Mouse (Mus musculus) megakaryocyte, adult 5-6 weeks (primary cell): ENCODE data around the gene Tmem115. TPM values are rescaled to one million over a fixed set of nuclear protein-coding genes. Genes with fewer than 3 reads are reported as not detected.

Experiments
- ATAC-seq: 2 replicates; pipeline ENCODE4 v1.8.0; 2016; ENCODE audit warnings: mild to moderate bottlenecking, inconsistent platforms; ENCODE audit not compliant: poor library complexity, severe bottlenecking
- total RNA-seq, 2 experiments: library from RNA; stranded (forward) in 1 of 2; stranded (reverse) in 1 of 2; fragments of 153-499, 151-499 nt in 1 of 2; fragments of 221-1000, 200-1000 nt in 1 of 2; gene quantifications; 2 replicates each; pipeline versions ENCODE4 v1.2.3 to v1.2.4; 2015 to 2017

Gene Tmem115
- total RNA-seq, 2 experiments from 2014 or later = 9.3 to 14.8 TPM

DNA sequence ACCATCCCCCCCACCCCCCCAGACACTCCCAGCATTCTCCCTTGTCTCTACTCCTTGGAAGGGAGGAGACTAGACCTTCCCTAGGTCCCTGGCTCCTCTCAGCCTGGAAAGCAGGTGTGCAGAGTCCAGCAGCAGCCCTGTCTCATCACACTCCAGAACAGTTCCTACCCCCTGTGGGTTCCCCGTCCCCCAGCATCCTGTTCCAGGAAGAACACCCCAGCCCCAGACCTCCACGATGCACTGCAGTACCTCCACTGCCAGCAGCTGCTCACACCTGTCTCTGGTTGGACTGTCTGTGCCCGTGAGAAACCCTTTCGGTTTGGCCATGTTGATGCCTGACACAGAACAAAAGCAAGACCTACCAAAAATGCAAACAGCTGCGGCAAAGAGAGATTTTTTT is 12.6 kb upstream of the Tmem115 start:
- ATAC-seq = no peak

DNA sequence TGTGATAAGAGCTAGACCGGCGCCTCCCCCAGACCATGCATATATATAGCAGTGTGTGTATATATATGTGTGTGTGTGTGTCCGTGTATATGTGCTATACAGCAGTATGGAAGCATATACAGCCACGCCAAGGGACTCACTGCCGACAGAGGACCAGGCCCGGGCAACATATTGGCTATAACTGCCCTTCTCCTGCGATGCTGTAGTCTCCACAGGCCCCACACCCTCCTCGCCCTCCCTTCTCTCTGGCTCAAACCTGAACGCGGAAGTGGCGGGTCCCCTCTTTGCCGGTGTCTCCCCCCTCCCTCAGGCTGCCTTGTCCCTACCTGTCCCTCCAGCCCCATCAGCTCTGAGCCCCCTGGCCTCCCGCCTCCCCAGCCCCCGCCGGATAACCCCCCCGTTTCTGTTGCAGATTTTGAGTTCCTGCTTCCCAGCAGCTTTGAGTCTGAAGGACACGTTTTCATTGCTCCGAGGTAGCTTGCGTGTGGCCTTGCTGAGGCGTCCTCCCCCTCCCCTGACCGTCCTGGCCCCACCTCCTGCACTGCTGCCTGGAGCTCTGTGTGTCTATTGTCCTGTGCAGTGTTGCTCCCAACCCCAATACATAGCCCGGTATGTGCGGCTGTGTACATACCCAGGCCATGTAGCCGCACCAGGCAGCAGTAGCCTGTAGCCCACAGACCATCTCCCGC is 11.9 kb upstream of the Tmem115 start:
- ATAC-seq = peak; percentile 48

DNA sequence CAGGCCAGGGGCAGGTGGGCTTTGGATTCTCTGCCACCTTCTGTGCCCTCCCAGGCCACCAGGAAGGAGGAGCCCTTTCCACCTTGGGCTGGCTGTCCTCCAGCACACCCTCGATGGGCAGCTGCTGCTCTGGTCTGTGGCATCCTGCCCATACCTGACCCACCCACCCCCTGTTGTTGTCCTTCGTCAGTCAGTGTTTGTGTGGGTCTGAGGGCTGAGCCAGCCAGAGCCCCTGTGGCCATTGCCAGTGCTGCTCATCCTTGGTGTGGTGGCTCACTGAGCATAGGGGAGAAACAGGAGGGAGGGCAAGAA is 11.4 kb upstream of the Tmem115 start:
- ATAC-seq = no peak

DNA sequence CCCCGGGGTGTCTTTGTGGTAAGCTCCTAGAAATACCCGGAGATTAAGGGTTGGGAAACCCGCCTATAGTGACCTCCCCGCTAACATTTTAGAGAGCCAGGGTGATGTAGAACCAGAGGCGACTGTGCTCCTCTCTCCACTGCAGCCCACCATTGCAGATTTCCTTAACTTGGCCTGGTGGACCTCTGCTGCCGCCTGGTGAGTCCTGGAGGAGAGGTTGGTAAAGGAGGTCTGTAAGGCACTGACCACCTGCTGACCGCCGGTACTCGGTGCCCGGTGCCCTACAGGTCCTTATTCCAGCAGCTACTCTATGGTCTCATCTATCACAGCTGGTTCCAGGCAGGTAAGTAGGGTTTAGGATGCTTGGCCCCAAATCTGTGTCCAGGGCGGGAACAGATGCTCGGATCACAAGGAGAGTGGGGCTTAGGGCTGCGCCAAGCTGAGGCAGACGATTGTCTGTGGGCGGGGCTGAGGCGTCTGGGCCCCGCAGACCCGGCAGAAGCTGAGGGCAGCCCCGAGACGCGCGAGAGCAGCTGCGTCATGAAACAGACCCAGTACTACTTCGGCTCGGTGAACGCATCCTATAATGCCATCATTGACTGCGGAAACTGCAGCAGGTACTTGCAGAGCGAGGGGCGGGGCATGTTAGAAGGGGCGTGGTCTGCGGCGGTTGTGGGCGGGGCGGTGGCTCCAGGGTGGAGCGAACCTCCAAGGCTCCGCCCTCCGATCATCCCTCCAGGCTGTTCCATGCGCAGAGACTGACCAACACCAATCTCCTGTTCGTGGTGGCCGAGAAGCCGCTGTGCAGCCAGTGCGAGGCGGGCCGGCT is 7.3 kb upstream of the Tmem115 start:
- peak; percentile 65 for ATAC-seq

DNA sequence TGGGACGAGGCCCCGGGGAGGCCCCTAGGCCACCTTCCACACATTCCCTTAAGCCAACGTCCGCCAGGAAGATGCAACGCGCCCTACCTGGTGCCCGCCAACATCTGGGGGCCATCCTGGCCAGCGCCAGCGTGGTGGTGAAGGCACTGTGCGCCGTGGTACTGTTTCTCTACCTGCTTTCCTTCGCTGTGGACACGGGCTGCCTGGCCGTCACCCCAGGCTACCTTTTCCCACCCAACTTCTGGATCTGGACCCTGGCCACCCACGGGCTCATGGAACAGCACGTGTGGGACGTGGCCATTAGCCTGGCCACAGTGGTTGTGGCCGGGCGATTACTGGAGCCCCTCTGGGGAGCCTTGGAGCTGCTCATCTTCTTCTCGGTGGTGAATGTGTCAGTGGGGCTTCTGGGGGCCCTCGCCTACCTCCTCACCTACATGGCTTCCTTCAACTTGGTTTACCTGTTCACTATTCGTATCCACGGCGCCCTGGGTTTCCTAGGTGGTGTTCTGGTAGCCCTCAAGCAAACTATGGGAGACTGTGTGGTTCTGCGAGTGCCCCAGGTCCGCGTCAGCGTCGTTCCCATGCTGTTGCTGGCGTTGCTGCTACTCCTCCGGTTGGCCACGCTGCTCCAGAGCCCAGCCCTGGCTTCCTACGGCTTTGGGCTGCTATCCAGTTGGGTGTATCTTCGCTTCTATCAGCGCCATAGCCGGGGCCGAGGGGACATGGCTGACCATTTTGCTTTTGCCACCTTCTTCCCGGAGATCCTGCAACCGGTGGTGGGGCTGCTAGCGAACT is 860 bp downstream of the Tmem115 start:
- peak; percentile 8 for ATAC-seq

DNA sequence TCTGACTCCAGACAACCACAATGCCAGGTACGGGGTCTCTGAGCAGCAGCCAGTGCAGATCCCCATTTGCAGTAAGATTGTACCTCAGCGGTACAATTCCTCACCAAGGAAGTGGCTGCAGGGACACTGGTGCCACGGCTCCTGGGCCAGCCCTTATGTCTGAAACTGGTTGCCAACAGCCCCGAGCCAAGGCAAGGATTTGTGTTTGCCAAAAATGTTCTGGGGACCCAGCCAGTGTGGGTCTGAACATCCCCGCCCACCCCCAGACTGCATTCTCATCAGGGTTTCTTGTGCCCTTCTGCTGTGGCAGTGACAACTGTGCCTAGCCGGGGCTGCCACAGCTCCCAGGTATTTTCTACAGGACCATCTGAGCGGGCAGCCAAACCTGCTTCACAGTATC is 4.5 kb downstream of the Tmem115 start:
- ATAC-seq = no peak

DNA sequence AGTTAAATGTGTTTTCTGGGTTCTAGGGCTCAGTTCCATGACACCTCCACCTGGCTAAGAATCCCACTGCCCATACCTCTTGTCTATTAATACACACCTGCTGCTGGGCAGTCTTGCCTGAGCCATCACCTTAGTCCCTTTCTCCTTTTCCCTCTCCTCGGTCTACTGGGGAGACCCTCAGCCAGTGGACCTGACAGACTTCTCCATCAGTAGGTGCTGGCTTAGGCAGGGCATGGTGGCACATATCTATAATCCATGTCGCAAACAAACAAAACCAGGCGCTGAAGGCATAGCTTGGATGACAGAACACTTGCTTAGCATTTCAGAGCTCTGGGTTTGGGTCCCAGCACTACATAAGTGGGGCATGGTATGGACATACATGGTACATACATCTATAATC is 5.0 kb downstream of the Tmem115 start:
- ATAC-seq = no peak

DNA sequence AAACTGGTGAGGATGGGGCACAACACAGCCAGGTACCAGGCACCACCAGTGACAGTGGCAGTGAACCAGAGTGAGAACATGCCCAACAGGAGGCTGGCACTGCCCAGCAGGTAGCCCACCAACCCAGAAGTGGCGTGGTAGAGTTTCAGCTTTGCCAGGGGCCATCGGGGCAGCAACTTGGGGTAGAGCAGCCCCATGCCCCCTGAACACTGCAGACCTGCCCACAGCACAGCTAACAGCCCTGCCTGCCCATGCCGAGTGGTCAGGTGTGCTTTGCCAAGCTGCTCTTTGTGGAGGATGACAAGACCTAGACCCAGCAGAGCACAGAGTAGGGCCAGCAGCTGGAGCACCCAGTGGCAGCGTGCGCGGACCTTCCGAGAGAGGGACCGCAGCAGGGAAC is 6.2 kb downstream of the Tmem115 start:
- ATAC-seq = no peak

DNA sequence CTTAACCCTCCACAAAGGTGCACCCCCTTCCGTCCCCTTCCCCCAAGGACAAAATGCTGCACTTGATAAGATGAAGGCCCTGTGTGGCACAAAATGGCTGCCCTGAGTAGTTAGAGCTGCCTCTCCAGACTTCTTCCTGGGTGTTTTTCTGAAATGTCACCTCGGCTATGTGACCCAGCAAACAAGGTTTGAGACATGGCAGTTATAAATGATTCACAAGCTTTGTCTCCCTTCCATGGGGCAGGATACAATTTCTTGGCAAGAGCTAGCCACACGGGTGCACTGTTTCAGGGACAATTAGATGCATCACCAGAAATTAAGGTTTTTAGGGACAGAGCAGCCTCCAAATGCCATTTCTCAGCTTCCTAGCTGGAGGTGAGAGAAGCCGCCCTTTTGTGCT is 6.7 kb downstream of the Tmem115 start:
- no peak for ATAC-seq

DNA sequence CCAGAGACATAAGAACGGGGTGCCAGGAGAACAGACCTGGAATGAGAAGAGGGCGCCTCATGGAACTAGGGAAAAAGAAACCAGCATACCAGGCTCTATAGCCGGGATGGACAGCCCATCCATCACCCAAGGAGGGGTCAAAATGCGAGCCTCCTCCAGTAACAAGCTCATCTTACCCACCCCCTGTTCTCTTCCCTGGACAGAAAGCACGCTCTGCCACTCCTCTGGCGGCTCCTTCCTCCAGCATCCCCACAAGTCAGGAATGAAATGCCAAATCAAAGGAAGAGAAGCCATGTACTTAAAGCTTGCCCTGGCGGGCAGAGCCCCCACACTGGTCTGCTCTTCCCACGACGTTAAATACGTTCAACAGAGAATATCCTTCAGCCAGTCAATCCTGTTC is 7.3 kb downstream of the Tmem115 start:
- ATAC-seq = no peak

DNA sequence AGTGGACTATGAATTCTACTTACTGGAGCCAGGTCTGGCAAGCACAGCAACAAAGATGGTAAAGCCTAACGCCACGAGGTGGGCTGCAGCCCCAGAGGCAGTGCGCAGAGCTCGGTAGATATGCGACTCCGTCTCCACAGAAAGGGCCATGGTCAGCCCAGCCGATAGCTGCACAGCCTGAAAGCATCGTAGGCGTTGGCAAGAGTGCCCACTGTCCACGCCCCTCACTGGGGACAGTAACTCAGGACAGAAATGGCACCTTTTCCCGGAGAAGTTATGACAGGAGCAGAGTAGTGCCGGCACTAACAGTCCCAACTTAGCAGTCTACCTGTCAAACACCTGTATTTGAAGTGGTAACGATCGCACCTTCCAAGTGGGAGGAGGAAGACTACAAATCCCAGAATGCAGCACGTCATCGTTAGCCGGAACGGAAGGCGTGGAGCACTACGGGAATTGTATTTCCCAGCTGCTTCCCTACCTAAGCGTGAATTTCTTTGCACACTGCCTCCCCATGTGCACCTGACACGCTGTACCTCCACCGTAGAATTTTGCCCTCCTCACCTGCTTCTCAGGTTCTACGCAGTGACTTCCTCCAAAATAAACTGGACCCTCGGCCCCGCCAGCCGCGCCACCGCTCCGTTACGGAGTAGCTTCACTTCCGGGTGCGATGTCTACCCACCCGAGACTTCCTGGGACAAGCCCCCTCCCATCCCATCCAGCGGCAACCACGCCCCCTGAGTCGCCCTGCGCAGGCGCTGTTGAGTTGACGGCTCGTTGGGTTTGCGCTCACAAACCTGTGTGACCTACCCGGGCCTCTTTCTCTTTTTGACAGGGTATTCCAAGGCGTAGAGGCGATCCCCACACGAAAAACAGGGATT is 8.0 kb downstream of the Tmem115 start, which contains the start of the genes Cyb561d2 and Nprl2:
Gene Cyb561d2, minus strand, starts transcription at position 720 of the 878 bp plus-strand sequence.
Gene Nprl2, plus strand, starts transcription at position 753 of the 878 bp plus-strand sequence.
- ATAC-seq = peak; percentile 89

DNA sequence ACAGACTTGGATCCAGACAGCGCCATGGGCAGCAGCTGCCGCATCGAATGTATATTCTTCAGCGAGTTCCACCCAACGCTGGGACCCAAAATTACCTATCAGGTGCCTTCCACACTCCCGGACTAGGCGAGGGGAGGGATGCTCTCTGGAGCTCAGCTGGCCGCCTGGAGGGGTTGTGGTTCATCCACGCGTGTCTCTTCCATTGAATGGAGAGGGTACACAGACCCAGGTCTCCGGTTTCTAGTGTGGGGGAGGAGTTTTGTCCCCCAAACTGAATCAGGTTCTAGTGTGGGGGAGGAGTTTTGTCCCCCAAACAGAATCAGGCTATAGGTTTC is 8.6 kb downstream of the Tmem115 start:
- 0 out of 2 replicates have a peak, but pooled peaks have one; percentile 2 for ATAC-seq

DNA sequence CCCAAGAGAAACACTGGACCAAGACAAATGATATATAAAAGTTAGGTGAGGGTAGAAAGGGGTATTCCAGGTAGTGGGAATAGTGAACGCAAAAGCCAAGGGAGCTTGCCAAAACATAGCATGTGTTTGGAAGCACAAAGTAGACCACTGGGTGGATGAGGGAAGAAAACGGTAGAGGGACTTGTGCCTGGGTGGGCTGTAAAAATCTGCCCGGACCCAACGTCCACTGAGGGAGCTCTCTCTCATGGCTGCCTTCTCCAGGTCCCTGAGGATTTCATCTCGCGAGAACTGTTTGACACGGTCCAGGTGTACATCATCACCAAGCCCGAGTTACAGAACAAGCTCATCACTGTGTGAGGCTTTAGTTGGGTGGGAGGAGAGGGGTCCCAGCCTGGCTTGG is 9.0 kb downstream of the Tmem115 start:
- ATAC-seq = no peak

DNA sequence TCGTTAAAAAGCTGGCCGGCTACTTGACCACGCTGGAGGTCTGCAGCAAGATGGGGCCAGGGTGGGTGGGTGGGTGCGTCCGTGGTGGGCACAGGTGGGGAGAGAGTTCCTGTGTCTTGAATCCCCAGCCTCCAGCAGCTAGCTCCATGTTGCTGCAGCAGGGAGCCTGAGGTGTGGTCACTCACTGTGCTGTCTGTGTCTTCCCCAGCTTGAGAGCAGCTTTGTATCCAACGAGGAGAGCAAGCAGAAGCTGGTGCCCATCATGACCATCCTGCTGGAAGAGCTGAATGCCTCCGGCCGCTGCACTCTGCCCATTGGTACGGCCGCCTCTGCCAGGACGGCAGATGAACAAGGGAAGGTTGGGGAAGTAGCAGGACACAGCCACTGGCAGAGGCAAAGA is 9.6 kb downstream of the Tmem115 start:
- no peak for ATAC-seq

DNA sequence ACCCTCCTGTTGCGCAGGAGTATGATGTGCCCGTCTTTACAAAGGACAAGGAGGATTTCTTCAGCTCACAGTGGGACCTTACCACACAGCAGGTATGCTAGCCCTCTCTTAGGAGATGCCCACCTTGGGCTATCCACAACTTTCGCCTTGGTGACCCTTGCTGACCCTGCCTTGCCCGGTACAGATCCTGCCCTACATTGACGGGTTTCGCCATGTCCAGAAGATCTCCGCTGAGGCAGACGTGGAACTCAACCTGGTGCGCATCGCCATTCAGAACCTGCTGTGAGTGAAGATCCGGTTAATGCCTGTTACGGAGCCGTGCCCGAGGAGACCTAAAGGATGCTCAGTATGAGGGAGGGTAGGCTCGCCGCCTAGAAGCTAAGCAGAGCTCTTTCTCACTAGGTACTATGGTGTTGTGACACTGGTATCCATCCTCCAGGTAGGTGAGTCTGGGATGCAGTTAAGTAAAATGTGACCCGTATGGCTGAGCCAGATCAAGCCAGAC is 10.5 kb downstream of the Tmem115 start:
- ATAC-seq = no peak

DNA sequence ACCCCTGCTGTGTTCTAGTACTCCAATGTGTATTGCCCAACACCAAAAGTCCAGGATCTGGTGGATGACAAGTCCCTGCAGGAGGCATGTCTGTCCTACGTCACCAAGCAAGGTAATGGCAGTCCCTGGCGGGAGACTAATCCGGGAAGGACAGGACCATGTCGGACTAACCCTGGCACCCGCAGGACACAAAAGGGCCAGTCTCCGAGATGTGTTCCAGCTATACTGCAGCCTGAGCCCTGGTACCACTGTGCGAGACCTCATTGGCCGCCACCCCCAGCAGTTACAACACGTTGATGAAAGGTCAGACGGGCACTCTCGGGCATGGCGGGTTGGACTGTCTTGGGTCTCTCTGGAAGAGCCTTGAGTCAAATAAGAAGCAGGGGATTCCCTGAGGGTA is 11.0 kb downstream of the Tmem115 start:
- no peak for ATAC-seq

DNA sequence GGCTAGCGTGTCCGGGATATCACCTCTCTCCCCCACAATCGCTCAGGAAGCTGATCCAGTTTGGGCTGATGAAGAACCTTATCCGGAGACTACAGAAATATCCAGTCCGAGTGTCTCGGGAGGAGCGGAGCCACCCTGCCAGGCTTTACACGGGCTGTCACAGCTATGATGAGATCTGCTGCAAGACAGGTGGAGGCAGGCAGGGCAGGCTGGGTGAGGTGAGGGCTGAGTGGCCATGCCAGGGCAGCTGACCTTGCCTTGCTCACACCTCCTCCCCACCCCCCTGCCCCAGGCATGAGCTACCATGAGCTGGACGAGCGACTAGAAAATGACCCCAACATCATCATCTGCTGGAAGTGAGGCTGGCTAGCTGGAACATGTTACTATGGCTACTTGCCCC is 11.5 kb downstream of the Tmem115 start:
- no peak for ATAC-seq

DNA sequence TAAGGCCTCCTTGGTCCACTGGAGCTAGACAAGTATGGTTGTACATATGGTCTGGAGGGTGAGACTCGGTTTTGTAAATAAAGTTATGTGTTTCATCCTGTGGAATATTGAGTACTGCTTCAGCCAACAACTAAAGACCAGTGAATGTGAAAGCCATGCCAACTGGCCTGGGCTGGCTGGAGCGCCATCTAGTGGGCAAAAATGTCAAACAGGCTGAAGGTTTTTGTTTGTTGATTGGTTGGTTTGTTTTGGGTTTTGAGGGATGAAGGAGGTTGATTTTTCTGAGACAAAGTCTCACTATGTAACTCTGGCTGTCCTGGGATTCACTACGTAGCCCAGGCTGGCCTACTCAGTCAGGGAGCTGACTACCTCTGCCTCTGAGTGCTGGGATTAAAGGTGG is 11.9 kb downstream of the Tmem115 start:
- ATAC-seq = peak; percentile 19; the same call in 1 of the 2 replicates

DNA sequence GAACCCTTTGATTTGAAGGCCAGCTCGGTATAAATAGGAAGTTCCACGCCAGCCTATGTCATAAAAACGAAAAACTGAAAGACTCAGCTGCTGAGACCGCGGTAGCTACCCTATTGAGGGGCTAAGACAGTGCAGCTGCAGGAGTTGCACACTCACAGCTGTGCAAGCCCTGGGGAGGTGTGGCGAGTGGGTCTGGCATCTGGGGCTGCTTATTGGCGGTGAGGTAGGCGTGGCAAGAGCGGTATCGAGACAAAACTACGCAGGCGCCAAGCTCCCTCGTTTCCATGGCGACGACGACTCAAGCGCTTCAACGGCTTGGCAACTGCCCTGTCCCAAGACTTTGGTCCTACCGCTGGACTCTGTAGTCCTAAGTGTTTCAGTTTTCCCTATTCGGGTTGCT is 13.3 kb downstream of the Tmem115 start, which contains the start of gene Zmynd10:
Gene Zmynd10, plus strand, starts transcription at position 273 of the 400 bp plus-strand sequence.
- peak; percentile 45 for ATAC-seq

DNA sequence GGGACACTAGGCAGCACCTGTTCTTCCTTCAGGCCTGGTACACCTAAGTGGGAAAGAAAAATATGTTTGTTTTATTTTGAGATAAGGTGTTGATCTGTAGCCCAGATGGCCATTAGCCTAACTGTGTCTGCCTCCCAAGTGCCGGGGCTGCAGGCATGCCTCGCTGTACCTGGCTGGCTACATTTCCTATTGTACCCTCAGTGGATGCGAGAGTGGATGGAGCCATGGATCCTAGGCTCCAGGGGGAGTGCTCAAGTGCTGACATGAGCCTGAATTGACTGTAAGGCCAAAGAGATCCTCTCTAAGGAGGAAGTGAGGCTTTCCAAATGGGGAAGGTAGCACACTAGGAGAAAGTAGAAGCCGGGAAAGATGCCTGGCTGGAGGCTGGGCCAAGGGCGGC is 14.2 kb downstream of the Tmem115 start:
- 0 out of 2 replicates have a peak, but pooled peaks have one; percentile 3 for ATAC-seq
